Mouse (Mus musculus): Measurements from ENCODE around the gene Bmper. TPM values are rescaled to one million over a fixed set of nuclear protein-coding genes. Genes with fewer than 3 reads are reported as not detected.

Bmper gene
- total and polyA plus RNA-seq, 3 experiments, result 1.3 to 1.9 (median 1.4) TPM

- no peaks in the 10 kb centered on the region for H3K4me1 ChIP-seq (ENCODE audit: control insufficient read depth in 1 of 2, insufficient read depth in 2 of 2)
- in situ Hi-C loops (cut with MboI; ENCODE audit: low pct_ligation_motif_present, low pct_unique_long_range_greater_than_20kb, low sequenced_read_pairs) (loop anchor here (25.0 kb wide), 1 partner anchor 207 kb away; no protein-coding TSS in a partner anchor), dilution Hi-C loops (cut with MboI; ENCODE audit: extremely low pct_ligation_motif_present, extremely low pct_unique_long_range_greater_than_20kb, low sequenced_read_pairs) (no loop called here)
- no peaks in the 10 kb centered on the region for H3K79me2 ChIP-seq (replicated peaks; ENCODE audit: control insufficient read depth, extremely low read depth, insufficient read depth, poor library complexity, severe bottlenecking)
- H3K4me2 ChIP-seq (ENCODE audit: insufficient read depth, low read depth, poor library complexity, severe bottlenecking), result no peak overlapping the region
- no peak for TF ChIP-seq USF2 (conservative IDR thresholded peaks at IDR 0.05; ENCODE audit: low read depth, low read length)
- no peak for TF ChIP-seq MAFK (IDR thresholded peaks at IDR 0.05; ENCODE audit: insufficient replicate concordance, low read length)
- no peak for TF ChIP-seq HCFC1 (IDR thresholded peaks at IDR 0.05; ENCODE audit: low read depth, low read length)
- no peak for TF ChIP-seq ZMIZ1 (IDR thresholded peaks at IDR 0.05; ENCODE audit: low read depth, low read length)
- TF ChIP-seq BHLHE40 (IDR thresholded peaks at IDR 0.05; ENCODE audit: low read depth, low read length), result no peak
- TF ChIP-seq JUND (conservative IDR thresholded peaks at IDR 0.05; ENCODE audit: low read depth, low read length), result no peak
- no peak for TF ChIP-seq SMC3 (IDR thresholded peaks at IDR 0.05; ENCODE audit: low read depth, low read length)
- no peak for TF ChIP-seq UBTF (IDR thresholded peaks at IDR 0.05; ENCODE audit: low read depth, low read length)
- no peak for TF ChIP-seq POLR2A (IDR thresholded peaks at IDR 0.05; ENCODE audit: low read depth, low read length)
- no peak for TF ChIP-seq TCF12 (IDR thresholded peaks at IDR 0.05; ENCODE audit: low read depth, low read length)
- no peak for TF ChIP-seq CTCF (conservative IDR thresholded peaks at IDR 0.05 in 1 of 2, IDR thresholded peaks at IDR 0.05 in 1 of 2; ENCODE audit: low read depth in 2 of 2, low read length in 2 of 2)
- no peak for TF ChIP-seq PAX5 (IDR thresholded peaks at IDR 0.05; ENCODE audit: low read length)
- no peak for TF ChIP-seq ZNF384 (IDR thresholded peaks at IDR 0.05; ENCODE audit: low read depth, low read length)
- no peak for TF ChIP-seq MYC (IDR thresholded peaks at IDR 0.05; ENCODE audit: low read depth, low read length)
- TF ChIP-seq ZKSCAN1 (IDR thresholded peaks at IDR 0.05; ENCODE audit: borderline replicate concordance, low read depth, low read length), result no peak
- no peak for TF ChIP-seq SIN3A (IDR thresholded peaks at IDR 0.05; ENCODE audit: low read length)
- no peak for TF ChIP-seq GABPA (IDR thresholded peaks at IDR 0.05; ENCODE audit: insufficient replicate concordance, low read depth, low read length)
- H3K9me3 ChIP-seq (replicated peaks; ENCODE audit: low read length), result no peaks in the 10 kb centered on the region
- no peaks in the 10 kb centered on the region for H3K36me3 ChIP-seq (replicated peaks in 1 of 2; ENCODE audit: control insufficient read depth in 1 of 2, insufficient read depth in 1 of 2, low read length in 1 of 2)
- H3K27me3 ChIP-seq (replicated peaks), result no peaks in the 10 kb centered on the region
- no peak overlapping the region for H3K9ac ChIP-seq (ENCODE audit: insufficient read depth, low read depth)
- DNase-seq (ENCODE audit: extremely low read depth), result no peak
- no peak overlapping the region for H3K4me3 ChIP-seq (replicated peaks in 1 of 3; ENCODE audit: low read depth in 2 of 3, low read length in 2 of 3, poor library complexity in 1 of 3)
- no peak overlapping the region for H3K27ac ChIP-seq (ENCODE audit: insufficient read depth, low read depth)
Measured at GRCm38 (mm10) chr9:23243869-23244268, 21.0 kb downstream of the Bmper start.

GRCm38 (mm10) chr9:23246389-23246788, 23.5 kb downstream of the Bmper start:
- Histone ChIP-seq H3K9ac (ENCODE audit: insufficient read depth, low read depth) (no peak overlapping the region), H3K4me3 (replicated peaks in 1 of 3; ENCODE audit: low read depth in 2 of 3, low read length in 2 of 3, poor library complexity in 1 of 3) (no peak overlapping the region), H3K27me3 (replicated peaks) (no peaks in the 10 kb centered on the region), H3K27ac (ENCODE audit: insufficient read depth, low read depth) (no peak overlapping the region), H3K79me2 (replicated peaks; ENCODE audit: control insufficient read depth, extremely low read depth, insufficient read depth, poor library complexity, severe bottlenecking) (no peaks in the 10 kb centered on the region), H3K4me2 (ENCODE audit: insufficient read depth, low read depth, poor library complexity, severe bottlenecking) (0 out of 2 replicates have a peak overlapping the region, but pooled peaks have one; percentile 15), H3K4me1 (ENCODE audit: control insufficient read depth in 1 of 2, insufficient read depth in 2 of 2) (no peaks in the 10 kb centered on the region), H3K36me3 (replicated peaks in 1 of 2; ENCODE audit: control insufficient read depth in 1 of 2, insufficient read depth in 1 of 2, low read length in 1 of 2) (no peaks in the 10 kb centered on the region), H3K9me3 (replicated peaks; ENCODE audit: low read length) (no peaks in the 10 kb centered on the region)
- no peak for DNase-seq (ENCODE audit: extremely low read depth)
- TF ChIP-seq EP300 (IDR thresholded peaks at IDR 0.05; ENCODE audit: low read length) (no peak), USF2 (conservative IDR thresholded peaks at IDR 0.05; ENCODE audit: low read depth, low read length) (no peak), MEF2A (IDR thresholded peaks at IDR 0.05; ENCODE audit: borderline replicate concordance, low read depth, low read length) (no peak)
- in situ Hi-C loops (cut with MboI; ENCODE audit: low pct_ligation_motif_present, low pct_unique_long_range_greater_than_20kb, low sequenced_read_pairs), result loop anchor here (25.0 kb wide), 1 partner anchor 209 kb away; no protein-coding TSS in a partner anchor
- dilution Hi-C loops (cut with MboI; ENCODE audit: extremely low pct_ligation_motif_present, extremely low pct_unique_long_range_greater_than_20kb, low sequenced_read_pairs), result no loop called here
